Mouse (Mus musculus): ENCODE measurements at regions not wholly inside any gene's neighbourhood (a gene's known extent, or its start where the extent isn't known, plus 50 kb on each side); places are given as distances from the start of the nearest gene placed in this dataset.

- TF ChIP-seq EP300 (IDR thresholded peaks at IDR 0.05; ENCODE audit: low read length): no peak
- peak in 1 of 2 experiments; percentile 40; a peak in 3 of 4 replicates for TF ChIP-seq CTCF (conservative IDR thresholded peaks at IDR 0.05 in 1 of 2, IDR thresholded peaks at IDR 0.05 in 1 of 2; ENCODE audit: low read depth in 2 of 2, low read length in 2 of 2)
- no peak for TF ChIP-seq POLR2A (IDR thresholded peaks at IDR 0.05; ENCODE audit: low read depth, low read length)
Observed at GRCm38 (mm10) chr5:101005216-101005615, 159.7 kb downstream of the Gpat3 start.

Measured in CH12.LX (cell line).